Mouse (Mus musculus): ENCODE results near the gene Grwd1. TPM values are rescaled to one million over a fixed set of nuclear protein-coding genes. Genes with fewer than 3 reads are reported as not detected.

The Grwd1 gene
- polyA plus RNA-seq, 1 experiment from 2014 or later: 50.6 TPM

- no peak for TF ChIP-seq CTCF (IDR thresholded peaks at IDR 0.05; ENCODE audit: low read depth)
- Histone ChIP-seq H3K27me3 (ENCODE audit: insufficient read depth, low read length) (no peaks in the 10 kb centered on the region), H3K4me3 (replicated peaks; ENCODE audit: low read depth, low read length) (peak overlapping the region; percentile 48), H3K9me3 (replicated peaks; ENCODE audit: low read length) (no peaks in the 10 kb centered on the region), H3K4me2 (ENCODE audit: low read length) (peak overlapping the region; percentile 93), H3K4me1 (replicated peaks; ENCODE audit: insufficient read depth, low read length) (peaks cover 22% of the 10 kb centered on the region; the same call in 1 of the 2 replicates), H3K27ac (no peak overlapping the region), H3K9ac (ENCODE audit: low read depth, low read length) (peak overlapping the region; percentile 67), H3K36me3 (ENCODE audit: insufficient read depth, low read length) (no peaks in the 10 kb centered on the region)
- no peak for DNase-seq (ENCODE audit: low spot score)
- no peak for ATAC-seq (replicated peaks; ENCODE audit: low FRiP score, low read depth)
- WGBS: 2% methylated on average over 54 of the region's 60 CpGs
Measured at GRCm38 (mm10) chr7:45797661-45798510, 32.9 kb downstream of the Grwd1 start.

- Histone ChIP-seq H3K9ac (ENCODE audit: low read depth, low read length) (no peak overlapping the region), H3K27me3 (ENCODE audit: insufficient read depth, low read length) (no peaks in the 10 kb centered on the region), H3K36me3 (ENCODE audit: insufficient read depth, low read length) (no peaks in the 10 kb centered on the region), H3K4me2 (ENCODE audit: low read length) (peak overlapping the region; percentile 93; the same call in 1 of the 2 replicates), H3K9me3 (replicated peaks; ENCODE audit: low read length) (no peaks in the 10 kb centered on the region), H3K27ac (no peak overlapping the region), H3K4me1 (replicated peaks; ENCODE audit: insufficient read depth, low read length) (peaks cover 22% of the 10 kb centered on the region; the same call in 1 of the 2 replicates), H3K4me3 (replicated peaks; ENCODE audit: low read depth, low read length) (no peak overlapping the region)
- 65% methylated on average over 6 of the region's 6 CpGs for WGBS
- ATAC-seq (replicated peaks; ENCODE audit: low FRiP score, low read depth) (no peak), DNase-seq (ENCODE audit: low spot score) (no peak)
- TF ChIP-seq CTCF (IDR thresholded peaks at IDR 0.05; ENCODE audit: low read depth): no peak
Measured at GRCm38 (mm10) chr7:45796950-45797349, 33.8 kb downstream of the Grwd1 start.

- H3K4me2 ChIP-seq (ENCODE audit: low read length): no peak overlapping the region
- no peak for TF ChIP-seq CTCF (IDR thresholded peaks at IDR 0.05; ENCODE audit: low read depth)
- DNase-seq (ENCODE audit: low spot score): no peak
- no peaks in the 10 kb centered on the region for H3K9me3 ChIP-seq (replicated peaks; ENCODE audit: low read length)
- 94% methylated on average over 29 of the region's 29 CpGs for WGBS
- H3K4me1 ChIP-seq (replicated peaks; ENCODE audit: insufficient read depth, low read length): peaks cover 11% of the 10 kb centered on the region; the same call in 1 of the 2 replicates
- ATAC-seq (replicated peaks; ENCODE audit: low FRiP score, low read depth): no peak
- no peak overlapping the region for H3K27ac ChIP-seq
- no peak overlapping the region for H3K4me3 ChIP-seq (replicated peaks; ENCODE audit: low read depth, low read length)
- H3K36me3 ChIP-seq (ENCODE audit: insufficient read depth, low read length): no peaks in the 10 kb centered on the region
- no peaks in the 10 kb centered on the region for H3K27me3 ChIP-seq (ENCODE audit: insufficient read depth, low read length)
- no peak overlapping the region for H3K9ac ChIP-seq (ENCODE audit: low read depth, low read length)
Measured at GRCm38 (mm10) chr7:45794971-45795370, 35.8 kb downstream of the Grwd1 start.

DNA sequence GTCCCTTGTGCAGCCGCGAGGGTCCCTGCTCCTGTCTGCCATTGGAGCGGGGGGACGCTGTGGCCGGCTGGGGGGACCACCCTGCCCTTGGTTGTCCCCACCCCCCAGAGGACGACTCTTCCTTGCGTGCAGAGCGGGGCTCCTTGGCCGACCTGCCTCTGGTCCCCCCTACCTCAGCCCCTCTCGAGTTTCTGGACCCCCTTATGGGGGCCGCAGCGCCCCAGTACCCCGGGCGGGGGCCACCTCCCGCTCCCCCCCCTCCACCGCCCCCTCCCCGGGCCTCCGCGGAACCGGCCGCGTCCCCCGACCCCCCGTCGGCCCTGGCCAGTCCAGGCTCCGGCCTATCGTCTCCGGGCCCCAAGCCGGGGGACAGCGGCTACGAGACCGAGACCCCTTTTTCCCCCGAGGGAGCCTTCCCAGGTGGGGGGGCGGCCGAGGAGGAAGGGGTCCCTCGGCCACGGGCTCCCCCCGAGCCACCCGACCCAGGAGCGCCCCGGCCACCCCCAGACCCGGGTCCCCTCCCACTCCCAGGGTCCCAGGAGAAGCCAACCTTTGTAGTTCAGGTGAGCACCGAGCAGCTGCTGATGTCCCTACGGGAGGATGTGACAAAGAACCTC, 36.7 kb downstream of the Grwd1 start:
- no peak overlapping the region for H3K9ac ChIP-seq (ENCODE audit: low read depth, low read length)
- no peak overlapping the region for H3K4me3 ChIP-seq (replicated peaks; ENCODE audit: low read depth, low read length)
- DNase-seq (ENCODE audit: low spot score): no peak
- 91% methylated on average over 41 of the region's 44 CpGs for WGBS
- H3K27ac ChIP-seq: no peak overlapping the region
- H3K27me3 ChIP-seq (ENCODE audit: insufficient read depth, low read length): no peaks in the 10 kb centered on the region
- TF ChIP-seq CTCF (IDR thresholded peaks at IDR 0.05; ENCODE audit: low read depth): no peak
- H3K9me3 ChIP-seq (replicated peaks; ENCODE audit: low read length): no peaks in the 10 kb centered on the region
- no peak overlapping the region for H3K4me2 ChIP-seq (ENCODE audit: low read length)
- H3K4me1 ChIP-seq (replicated peaks; ENCODE audit: insufficient read depth, low read length): peaks cover 11% of the 10 kb centered on the region; the same call in 1 of the 2 replicates
- no peak for ATAC-seq (replicated peaks; ENCODE audit: low FRiP score, low read depth)
- H3K36me3 ChIP-seq (ENCODE audit: insufficient read depth, low read length): no peaks in the 10 kb centered on the region

- Histone ChIP-seq H3K4me1 (replicated peaks; ENCODE audit: insufficient read depth, low read length) (peaks cover 10% of the 10 kb centered on the region; the same call in 1 of the 2 replicates), H3K9ac (ENCODE audit: low read depth, low read length) (no peak overlapping the region), H3K4me3 (replicated peaks; ENCODE audit: low read depth, low read length) (no peak overlapping the region), H3K9me3 (replicated peaks; ENCODE audit: low read length) (no peaks in the 10 kb centered on the region), H3K4me2 (ENCODE audit: low read length) (no peak overlapping the region), H3K27ac (no peak overlapping the region), H3K36me3 (ENCODE audit: insufficient read depth, low read length) (no peaks in the 10 kb centered on the region), H3K27me3 (ENCODE audit: insufficient read depth, low read length) (no peaks in the 10 kb centered on the region)
- no peak for ATAC-seq (replicated peaks; ENCODE audit: low FRiP score, low read depth)
- no peak for TF ChIP-seq CTCF (IDR thresholded peaks at IDR 0.05; ENCODE audit: low read depth)
- WGBS: 93% methylated on average over 24 of the region's 24 CpGs
- no peak for DNase-seq (ENCODE audit: low spot score)
Measured at GRCm38 (mm10) chr7:45793240-45793639, 37.5 kb downstream of the Grwd1 start.

GRCm38 (mm10) chr7:45791756-45792490, 38.8 kb downstream of the Grwd1 start:
- ATAC-seq (replicated peaks; ENCODE audit: low FRiP score, low read depth): no peak
- Histone ChIP-seq H3K36me3 (ENCODE audit: insufficient read depth, low read length) (no peaks in the 10 kb centered on the region), H3K27ac (no peak overlapping the region), H3K27me3 (ENCODE audit: insufficient read depth, low read length) (no peaks in the 10 kb centered on the region), H3K9ac (ENCODE audit: low read depth, low read length) (no peak overlapping the region), H3K4me1 (replicated peaks; ENCODE audit: insufficient read depth, low read length) (no peaks in the 10 kb centered on the region), H3K4me3 (replicated peaks; ENCODE audit: low read depth, low read length) (no peak overlapping the region), H3K9me3 (replicated peaks; ENCODE audit: low read length) (no peaks in the 10 kb centered on the region), H3K4me2 (ENCODE audit: low read length) (no peak overlapping the region)
- TF ChIP-seq CTCF (IDR thresholded peaks at IDR 0.05; ENCODE audit: low read depth): no peak
- DNase-seq (ENCODE audit: low spot score): no peak
- WGBS: 88% methylated on average over 17 of the region's 17 CpGs
